Mouse (Mus musculus): ENCODE results near the gene Rimklb.

GRCm38 (mm10) chr6:122469030-122469640 lies 29.4 kb downstream of the Rimklb start:
- TF ChIP-seq CTCF (IDR thresholded peaks at IDR 0.05) (no peak), EP300 (IDR thresholded peaks at IDR 0.05) (no peak)

All from lung, postnatal 0 days (tissue).